Mouse (Mus musculus) heart, adult 9 months (tissue): ENCODE measurements around the gene Zfp53.
"Not testable (repeated sequence)": the region's sequence is repeated elsewhere in the genome, so short reads cannot be mapped to it uniquely, and the experiment has no call there.

Experiments
- DNase-seq, 2 experiments: peaks; one replicate each; pipeline ENCODE4 v3.0.0; 2022; ENCODE audit warnings: low spot score in 2 of 2

Gene Zfp53

GRCm38 (mm10) chr17:21488760-21489499 is at the start of gene Zfp53:
TSS of gene Zfp53 (plus strand) at chr17:21488998.
- DNase-seq = peak; percentile 91 to 93

DNA sequence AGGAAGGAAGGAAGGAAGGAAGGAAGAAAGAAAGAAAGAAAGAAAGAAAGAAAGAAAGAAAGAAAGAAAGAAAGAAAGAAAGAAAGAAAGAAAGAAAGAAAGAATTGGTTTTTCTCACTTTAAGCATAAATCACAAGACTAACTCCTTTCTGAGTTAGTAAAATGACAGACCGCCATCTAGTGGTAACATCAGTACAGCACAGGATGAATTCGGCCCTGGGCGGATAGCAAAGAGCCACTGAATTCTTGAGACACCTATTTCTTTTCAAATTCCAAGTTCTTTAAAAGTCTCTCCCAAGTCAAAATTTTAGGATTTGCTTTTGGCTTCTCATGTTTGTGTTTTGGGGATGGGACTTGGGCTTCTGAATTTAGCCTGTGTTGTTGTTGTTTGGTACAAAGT is 39.1 kb upstream of the Zfp53 start:
- DNase-seq = peak; percentile 50 to 82

- peak; percentile 94 to 96 for DNase-seq
These were observed 38.6 kb upstream of the Zfp53 start, which contains the start of gene Zfp51 for GRCm38 (mm10) chr17:21450138-21450704. TSS of gene Zfp51 (plus strand) at chr17:21450374.

GRCm38 (mm10) chr17:21463550-21463949 is 25.2 kb upstream of the Zfp53 start:
- DNase-seq = no peak

DNA sequence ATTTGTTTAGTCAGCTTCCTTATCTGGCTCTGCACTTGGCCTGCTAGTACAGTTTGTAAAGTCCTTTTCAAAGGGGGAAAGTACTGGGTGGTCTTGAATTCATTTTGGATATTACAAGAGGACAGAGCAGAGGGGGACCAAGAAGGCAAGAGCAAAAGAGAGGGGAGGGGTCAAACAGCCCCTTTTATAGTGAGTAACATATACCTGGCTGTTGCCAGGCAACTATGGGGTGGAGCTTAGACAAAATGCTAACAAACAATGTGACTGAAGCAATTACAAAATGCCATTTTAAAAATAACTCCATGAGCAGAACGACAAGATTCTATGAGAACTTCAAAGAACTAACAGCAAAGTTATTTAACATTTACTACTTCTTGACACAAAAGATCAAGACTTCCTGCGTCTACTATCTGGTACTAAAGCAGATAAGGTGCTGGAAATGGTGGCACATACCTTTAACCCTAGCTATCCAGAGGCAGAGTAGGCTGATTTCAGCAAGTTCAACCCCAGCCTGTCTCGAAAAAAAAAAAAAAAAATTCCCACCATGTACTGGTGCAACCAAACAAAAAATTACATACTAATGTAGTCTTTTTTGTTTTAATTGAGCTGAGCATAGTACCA is 16.7 kb upstream of the Zfp53 start:
- no peak for DNase-seq

- no peak for DNase-seq
These were observed 16.0 kb upstream of the Zfp53 start for GRCm38 (mm10) chr17:21472653-21473307.

DNA sequence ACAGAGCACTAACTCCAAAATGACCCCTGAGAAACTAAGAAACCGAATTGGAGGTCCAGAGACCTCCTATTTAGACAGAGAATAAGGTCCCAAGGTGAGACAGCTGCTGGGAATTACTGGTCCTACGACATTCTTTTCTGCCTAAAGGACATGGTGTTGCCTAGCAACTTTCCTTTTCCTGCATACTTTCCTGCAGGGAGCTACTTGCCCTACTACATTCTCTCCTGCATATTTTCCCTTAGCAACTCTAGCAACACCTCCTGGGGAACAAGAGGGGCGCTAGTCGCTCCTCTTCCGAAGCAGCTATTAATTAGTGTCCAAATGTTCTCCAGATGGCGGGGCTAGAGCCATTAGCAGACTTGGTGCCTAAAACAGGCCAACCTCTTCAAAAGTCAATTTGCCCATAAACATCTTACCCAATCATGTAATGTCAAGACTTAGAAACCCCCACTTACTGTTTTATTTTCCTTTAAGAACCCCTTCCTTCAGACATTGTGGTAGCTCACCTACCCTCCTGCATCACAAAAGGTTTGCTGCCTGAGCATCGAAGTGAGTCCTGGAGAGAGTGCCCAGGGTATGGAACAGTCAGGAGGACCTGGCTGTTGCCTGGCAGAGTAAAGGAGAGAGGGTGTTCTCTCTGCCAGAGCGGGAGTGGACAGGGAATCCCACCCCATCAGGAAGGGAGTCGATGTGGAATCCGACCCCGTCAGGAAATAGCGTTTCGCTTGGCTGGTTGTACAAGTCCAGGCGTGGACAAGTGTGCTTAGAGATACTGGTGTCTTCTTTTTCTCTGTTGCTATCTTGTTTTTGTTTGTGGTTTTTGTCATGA is 15.2 kb upstream of the Zfp53 start:
- DNase-seq = peak; percentile 4 to 9

DNA sequence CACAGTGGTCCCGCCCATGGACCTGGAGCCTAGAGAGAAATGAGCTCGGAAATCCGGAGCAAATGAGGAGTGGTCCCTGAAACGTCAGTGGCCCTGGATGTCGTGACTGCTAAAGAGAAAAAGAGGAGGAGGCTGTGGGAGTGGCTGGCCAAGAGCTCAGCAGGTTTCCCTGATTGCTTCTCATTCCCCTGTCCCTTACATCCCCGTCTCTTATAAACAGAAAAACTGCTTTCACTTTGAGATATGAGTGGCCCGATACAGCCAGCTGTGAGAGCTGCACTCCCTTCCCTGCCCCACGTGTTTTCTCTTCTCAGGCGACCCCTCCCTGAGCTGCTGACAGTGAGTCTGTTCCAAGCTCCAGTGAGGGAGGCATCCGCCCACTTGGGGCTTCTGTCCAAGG is 14.1 kb upstream of the Zfp53 start:
- DNase-seq = peak; percentile 38 to 48

DNA sequence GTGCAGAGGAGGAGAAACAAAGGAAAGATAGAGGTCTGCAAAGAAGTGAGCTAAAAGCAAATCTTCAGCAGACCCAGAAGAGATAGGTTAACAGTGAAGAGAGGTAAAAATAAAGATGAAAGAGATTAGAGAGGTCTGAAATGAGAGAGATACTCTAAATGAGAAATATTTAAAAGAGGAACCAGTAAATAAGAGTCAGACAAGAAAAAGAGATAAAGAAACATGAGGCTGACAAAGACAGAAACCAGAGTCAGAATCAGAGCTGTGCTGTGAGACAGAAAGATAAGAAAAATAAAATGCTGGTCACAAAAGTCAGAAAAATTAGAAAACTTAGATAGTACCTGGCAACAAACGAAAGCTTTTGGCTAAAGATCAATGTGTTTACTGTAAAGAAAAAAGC is 13.5 kb upstream of the Zfp53 start:
- not testable (repeated sequence) for DNase-seq

DNA sequence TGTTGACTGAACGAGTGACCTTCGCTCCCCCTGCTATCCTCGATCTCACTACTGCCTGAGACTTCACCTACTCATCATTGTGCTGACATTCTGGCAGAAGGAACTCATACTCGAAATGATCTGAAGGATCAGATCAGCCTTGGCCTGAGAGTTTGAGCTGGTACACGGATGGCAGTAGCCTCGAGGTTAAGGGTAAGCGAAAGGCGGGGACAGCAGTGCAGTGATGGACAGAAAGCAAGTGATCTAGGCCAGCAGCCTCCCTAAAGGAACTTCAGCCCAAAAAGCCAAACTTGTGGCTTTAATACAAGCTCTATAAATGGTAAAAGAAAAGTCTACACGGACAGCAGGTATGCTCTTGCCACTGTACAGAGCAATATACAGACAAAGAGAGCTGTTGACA is 12.4 kb upstream of the Zfp53 start:
- DNase-seq = not testable (repeated sequence)

- not testable (repeated sequence) for DNase-seq
These were observed 10.6 kb upstream of the Zfp53 start for GRCm38 (mm10) chr17:21478103-21478777.

- no peak for DNase-seq
These were observed 753 bp downstream of the Zfp53 start for GRCm38 (mm10) chr17:21489500-21490001.

- DNase-seq = no peak
These were observed 12.6 kb downstream of the Zfp53 start for GRCm38 (mm10) chr17:21501365-21501764.

- no peak for DNase-seq
These were observed 15.7 kb downstream of the Zfp53 start for GRCm38 (mm10) chr17:21504524-21504923.

DNA sequence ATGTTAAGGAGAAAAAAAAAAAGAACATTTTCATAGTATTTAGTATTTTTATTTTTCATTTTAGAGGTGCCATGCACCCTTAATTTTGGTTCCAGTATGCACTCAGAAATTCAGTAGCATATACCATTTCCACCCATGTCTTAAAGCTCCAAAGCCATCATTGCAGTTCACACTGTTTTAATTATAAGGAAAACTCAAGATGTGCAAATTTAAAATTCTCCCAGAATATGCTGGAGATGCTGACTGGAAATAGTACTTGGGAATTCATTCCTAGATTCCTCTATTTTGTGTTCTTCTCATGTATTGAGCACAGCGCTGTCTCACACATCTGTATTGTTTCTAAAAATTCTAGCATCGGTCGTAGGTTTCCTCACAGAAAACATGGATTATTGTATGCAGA is 17.5 kb downstream of the Zfp53 start:
- DNase-seq = no peak

- DNase-seq = peak; percentile 37 to 38
These were observed 21.0 kb downstream of the Zfp53 start for GRCm38 (mm10) chr17:21509756-21510155.

GRCm38 (mm10) chr17:21515403-21516105 is 26.8 kb downstream of the Zfp53 start:
- DNase-seq = peak; percentile 57 to 79

GRCm38 (mm10) chr17:21516201-21517129 is 27.7 kb downstream of the Zfp53 start:
- DNase-seq = peak; percentile 76 to 79

- DNase-seq = no peak
These were observed 28.4 kb downstream of the Zfp53 start for GRCm38 (mm10) chr17:21517130-21517671.
